Mouse (Mus musculus): ENCODE results near the gene 1110065P20Rik.

DNA sequence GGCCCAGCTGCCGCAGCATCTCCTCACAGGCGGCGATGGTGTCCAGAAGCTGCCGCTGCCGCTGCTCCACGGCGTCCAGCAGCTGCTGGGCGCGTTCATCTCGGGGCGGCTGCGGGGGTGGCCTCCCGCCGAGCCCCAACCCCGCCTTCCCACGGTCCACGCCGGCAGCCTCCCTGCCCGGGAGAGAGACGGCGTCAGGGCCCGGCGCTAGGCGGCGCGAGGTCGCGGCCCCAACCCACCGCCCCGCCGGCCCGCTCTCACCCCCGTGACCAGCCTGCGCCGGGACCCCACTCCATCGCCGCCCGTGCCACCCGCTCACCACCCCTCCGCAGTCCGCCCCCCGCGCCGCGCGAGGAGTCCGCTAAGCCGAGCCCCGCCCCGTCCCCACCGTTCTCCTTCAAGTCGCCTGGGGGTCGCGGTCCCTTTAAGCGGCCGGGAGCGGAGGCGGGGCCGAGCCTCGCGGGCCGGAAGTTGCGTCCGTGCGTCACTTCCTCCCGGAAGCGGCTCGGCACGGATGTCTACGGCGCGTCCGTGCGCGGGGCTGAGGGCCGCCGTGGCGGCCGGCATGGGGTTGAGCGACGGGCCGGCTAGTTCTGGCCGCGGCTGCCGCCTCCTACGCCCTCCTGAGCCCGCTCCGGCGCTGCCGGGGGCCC lies 609 bp downstream of the 1110065P20Rik start, which contains the start of gene Yrdc:
- TF ChIP-seq TAL1 (IDR thresholded peaks at IDR 0.05; ENCODE audit: low read length) (no peak), GATA1 (IDR thresholded peaks at IDR 0.05; ENCODE audit: low read length) (no peak)
